Mouse (Mus musculus) ES-E14 (cell line): ENCODE results near the gene Igf1.

Experiments
- CHD2 ChIP-seq: IDR thresholded peaks from 2 replicates; pipeline ENCODE4 v1.6.1; 2014; ENCODE audit warnings: mild to moderate bottlenecking, low read depth, low read length, inconsistent platforms
- HCFC1 ChIP-seq: IDR thresholded peaks from 2 replicates; pipeline ENCODE4 v1.6.1; 2012; ENCODE audit warnings: low read length, inconsistent platforms, borderline replicate concordance; ENCODE audit not compliant: insufficient read depth
- MAFK ChIP-seq: IDR thresholded peaks from 2 replicates; pipeline ENCODE4 v1.6.1; 2014; ENCODE audit warnings: mild to moderate bottlenecking, low read depth, low read length, inconsistent platforms; ENCODE audit not compliant: insufficient read depth
- ZC3H11A ChIP-seq: IDR thresholded peaks from 2 replicates; pipeline ENCODE4 v1.6.1; 2012; ENCODE audit warnings: low read depth, mild to moderate bottlenecking, inconsistent platforms, low read length, borderline replicate concordance
- ZNF384 ChIP-seq: IDR thresholded peaks from 2 replicates; pipeline ENCODE4 v1.6.1; 2012; ENCODE audit warnings: low read depth, low read length, inconsistent platforms

GRCm38 (mm10) chr10:87895351-87895750 is 37.3 kb downstream of the Igf1 start:
- TF ChIP-seq CHD2 (no peak), ZC3H11A (no peak), ZNF384 (no peak), HCFC1 (no peak), MAFK (no peak)
